Mouse (Mus musculus): ENCODE measurements around the gene Cdkn3. TPM values are rescaled to one million over a fixed set of nuclear protein-coding genes. Genes with fewer than 3 reads are reported as not detected.
"Not testable (repeated sequence)": the region's sequence is repeated elsewhere in the genome, so short reads cannot be mapped to it uniquely, and the experiment has no call there.

Cdkn3 gene
- polyA plus RNA-seq, 1 experiment, result 8.3 TPM

GRCm38 (mm10) chr14:46806186-46806585, 45.8 kb downstream of the Cdkn3 start:
- no peak for DNase-seq
- Histone ChIP-seq H3K36me3 (ENCODE audit: control insufficient read depth, insufficient read depth, low read length) (peaks cover 21% of the 10 kb centered on the region), H3K27me3 (ENCODE audit: control insufficient read depth, insufficient read depth, low read length) (no peaks in the 10 kb centered on the region), H3K27ac (ENCODE audit: control insufficient read depth, insufficient read depth, low read length) (no peak overlapping the region), H3K4me1 (replicated peaks; ENCODE audit: control insufficient read depth, insufficient read depth, low read length) (no peaks in the 10 kb centered on the region), H3K4me3 (ENCODE audit: control insufficient read depth, insufficient read depth, low read length) (no peak overlapping the region)
- 77% methylated on average over 5 of the region's 5 CpGs for WGBS
- TF ChIP-seq CTCF (IDR thresholded peaks at IDR 0.05; ENCODE audit: borderline replicate concordance, control insufficient read depth, extremely low read depth, insufficient read depth, low read length, poor library complexity) (no peak), POLR2A (IDR thresholded peaks at IDR 0.05; ENCODE audit: control insufficient read depth, extremely low read depth, insufficient read depth, low read length, poor library complexity) (no peak)

- WGBS, result 14% methylated on average over 3 of the region's 3 CpGs
- Histone ChIP-seq H3K27me3 (ENCODE audit: control insufficient read depth, insufficient read depth, low read length) (no peaks in the 10 kb centered on the region), H3K4me3 (ENCODE audit: control insufficient read depth, insufficient read depth, low read length) (no peak overlapping the region), H3K4me1 (replicated peaks; ENCODE audit: control insufficient read depth, insufficient read depth, low read length) (no peaks in the 10 kb centered on the region), H3K27ac (ENCODE audit: control insufficient read depth, insufficient read depth, low read length) (no peak overlapping the region), H3K36me3 (ENCODE audit: control insufficient read depth, insufficient read depth, low read length) (peaks cover 35% of the 10 kb centered on the region)
- no peak for DNase-seq
- no peak for TF ChIP-seq CTCF (IDR thresholded peaks at IDR 0.05; ENCODE audit: borderline replicate concordance, control insufficient read depth, extremely low read depth, insufficient read depth, low read length, poor library complexity)
- TF ChIP-seq POLR2A (IDR thresholded peaks at IDR 0.05; ENCODE audit: control insufficient read depth, extremely low read depth, insufficient read depth, low read length, poor library complexity), result no peak
Measured at GRCm38 (mm10) chr14:46807927-46808326, 47.6 kb downstream of the Cdkn3 start.

- Histone ChIP-seq H3K27ac (ENCODE audit: control insufficient read depth, insufficient read depth, low read length) (no peak overlapping the region), H3K4me1 (replicated peaks; ENCODE audit: control insufficient read depth, insufficient read depth, low read length) (peaks cover 2% of the 10 kb centered on the region), H3K4me3 (ENCODE audit: control insufficient read depth, insufficient read depth, low read length) (no peak overlapping the region), H3K36me3 (ENCODE audit: control insufficient read depth, insufficient read depth, low read length) (peaks cover 39% of the 10 kb centered on the region), H3K27me3 (ENCODE audit: control insufficient read depth, insufficient read depth, low read length) (no peaks in the 10 kb centered on the region)
- no peak for TF ChIP-seq POLR2A (IDR thresholded peaks at IDR 0.05; ENCODE audit: control insufficient read depth, extremely low read depth, insufficient read depth, low read length, poor library complexity)
- DNase-seq, result no peak
- 95% methylated on average over 6 of the region's 6 CpGs for WGBS
Measured at GRCm38 (mm10) chr14:46815640-46816039, 55.3 kb downstream of the Cdkn3 start.

GRCm38 (mm10) chr14:46816916-46817622, 56.7 kb downstream of the Cdkn3 start:
- Histone ChIP-seq H3K4me3 (ENCODE audit: control insufficient read depth, insufficient read depth, low read length) (no peak overlapping the region), H3K27me3 (ENCODE audit: control insufficient read depth, insufficient read depth, low read length) (no peaks in the 10 kb centered on the region), H3K4me1 (replicated peaks; ENCODE audit: control insufficient read depth, insufficient read depth, low read length) (peaks cover 5% of the 10 kb centered on the region), H3K36me3 (ENCODE audit: control insufficient read depth, insufficient read depth, low read length) (peaks cover 26% of the 10 kb centered on the region), H3K27ac (ENCODE audit: control insufficient read depth, insufficient read depth, low read length) (no peak overlapping the region)
- TF ChIP-seq POLR2A (IDR thresholded peaks at IDR 0.05; ENCODE audit: control insufficient read depth, extremely low read depth, insufficient read depth, low read length, poor library complexity), result no peak
- no peak for TF ChIP-seq CTCF (IDR thresholded peaks at IDR 0.05; ENCODE audit: borderline replicate concordance, control insufficient read depth, extremely low read depth, insufficient read depth, low read length, poor library complexity)
- 94% methylated on average over 8 of the region's 8 CpGs for WGBS
- DNase-seq, result no peak

- Histone ChIP-seq H3K27me3 (ENCODE audit: control insufficient read depth, insufficient read depth, low read length) (no peaks in the 10 kb centered on the region), H3K36me3 (ENCODE audit: control insufficient read depth, insufficient read depth, low read length) (peaks cover 14% of the 10 kb centered on the region), H3K27ac (ENCODE audit: control insufficient read depth, insufficient read depth, low read length) (no peak overlapping the region), H3K4me1 (replicated peaks; ENCODE audit: control insufficient read depth, insufficient read depth, low read length) (peaks cover 5% of the 10 kb centered on the region), H3K4me3 (ENCODE audit: control insufficient read depth, insufficient read depth, low read length) (no peak overlapping the region)
- WGBS, result 94% methylated on average over 7 of the region's 7 CpGs
- no peak for DNase-seq
- TF ChIP-seq CTCF (IDR thresholded peaks at IDR 0.05; ENCODE audit: borderline replicate concordance, control insufficient read depth, extremely low read depth, insufficient read depth, low read length, poor library complexity) (no peak), POLR2A (IDR thresholded peaks at IDR 0.05; ENCODE audit: control insufficient read depth, extremely low read depth, insufficient read depth, low read length, poor library complexity) (no peak)
Measured at GRCm38 (mm10) chr14:46818743-46819142, 58.4 kb downstream of the Cdkn3 start.

- 89% methylated on average over 6 of the region's 6 CpGs for WGBS
- not testable (repeated sequence) for H3K4me1 ChIP-seq (replicated peaks; ENCODE audit: control insufficient read depth, insufficient read depth, low read length)
Measured at GRCm38 (mm10) chr14:46819961-46820360, 59.6 kb downstream of the Cdkn3 start.

More at GRCm38 (mm10) chr14:46819961-46820360, 59.6 kb downstream of the Cdkn3 start:
- H3K27me3 ChIP-seq (ENCODE audit: control insufficient read depth, insufficient read depth, low read length); H3K36me3 ChIP-seq (ENCODE audit: control insufficient read depth, insufficient read depth, low read length); H3K4me3 ChIP-seq (ENCODE audit: control insufficient read depth, insufficient read depth, low read length); DNase-seq; H3K27ac ChIP-seq (ENCODE audit: control insufficient read depth, insufficient read depth, low read length): not testable (repeated sequence)

Other genes starting within 250 kb of the Cdkn3 start
- 59.0 and 63.6 TPM in 2 replicates for gene Cnih1, start 27.9 kb downstream of the Cdkn3 start, polyA plus RNA-seq (2012; rRNA removed)
- gene Gmfb, start 61.7 kb downstream of the Cdkn3 start, polyA plus RNA-seq (2012; rRNA removed), result 18.0 and 23.9 TPM in 2 replicates
- 6.1 and 8.0 TPM in 2 replicates for gene Cgrrf1, start 71.6 kb downstream of the Cdkn3 start, polyA plus RNA-seq (2012; rRNA removed)
- 1.5 and 3.1 TPM in 2 replicates for gene Samd4, start 122.3 kb downstream of the Cdkn3 start, polyA plus RNA-seq (2012; rRNA removed)

Data from thymus, adult 2 months (tissue).